Mouse (Mus musculus): Measurements from ENCODE around the gene St8sia2. TPM values are rescaled to one million over a fixed set of nuclear protein-coding genes. Genes with fewer than 3 reads are reported as not detected.

St8sia2 gene
- polyA plus RNA-seq (2016; fragmentation: Nextera tagmentation; extraction: Ambion mirVana) = 45.8 and 51.4 TPM in 2 replicates

DNA sequence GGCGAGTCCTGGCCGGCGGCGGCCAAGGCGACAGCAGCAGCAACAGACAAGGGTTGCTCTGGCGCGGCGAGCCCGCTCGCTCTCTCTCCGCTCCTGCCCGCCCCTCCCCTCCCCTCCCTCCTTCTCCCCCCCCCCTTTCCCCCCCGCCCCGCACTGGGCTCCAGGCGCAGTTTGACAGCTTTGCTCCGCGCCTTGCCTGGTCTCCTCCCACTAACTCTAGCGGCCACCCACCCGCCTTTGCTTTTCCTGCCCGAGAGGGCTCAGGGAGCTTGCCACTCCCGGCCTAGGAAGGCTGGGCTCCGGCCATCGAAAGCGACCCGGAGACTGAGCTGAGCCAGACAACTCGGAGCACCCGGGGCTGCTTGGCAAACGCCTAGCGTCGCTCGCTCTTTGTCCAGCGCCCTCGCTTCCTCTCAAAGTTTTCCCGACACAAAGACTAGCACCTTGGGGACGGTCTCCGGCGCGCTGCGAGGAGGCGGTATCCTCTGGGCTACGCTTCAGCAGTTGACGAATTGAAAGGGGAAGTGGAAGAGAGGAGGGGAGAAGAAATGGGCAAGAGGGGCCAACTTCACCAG, at the start of gene St8sia2:
Gene St8sia2 (minus strand): TSS at position 90 of the 575 bp plus-strand sequence.
- ATAC-seq (ENCODE audit: low FRiP score, low read depth) = peak; percentile 89
- H3K27me3 ChIP-seq = peaks cover 24% of the 10 kb centered on the region
- no peaks in the 10 kb centered on the region for H3K36me3 ChIP-seq
- peaks cover 44% of the 10 kb centered on the region for H3K4me1 ChIP-seq
- H3K4me3 ChIP-seq = peak within 1 kb of the TSS; percentile 94
- peak within 1 kb of the TSS; percentile 97 for H3K27ac ChIP-seq (replicated peaks)
- WGBS = under 1% methylated on average over 32 of the region's 42 CpGs
- H3K9me3 ChIP-seq = no peaks in the 10 kb centered on the region
- H3K4me2 ChIP-seq (replicated peaks) = peak within 1 kb of the TSS; percentile 78
- H3K9ac ChIP-seq (replicated peaks) = peak within 1 kb of the TSS; percentile 97

DNA sequence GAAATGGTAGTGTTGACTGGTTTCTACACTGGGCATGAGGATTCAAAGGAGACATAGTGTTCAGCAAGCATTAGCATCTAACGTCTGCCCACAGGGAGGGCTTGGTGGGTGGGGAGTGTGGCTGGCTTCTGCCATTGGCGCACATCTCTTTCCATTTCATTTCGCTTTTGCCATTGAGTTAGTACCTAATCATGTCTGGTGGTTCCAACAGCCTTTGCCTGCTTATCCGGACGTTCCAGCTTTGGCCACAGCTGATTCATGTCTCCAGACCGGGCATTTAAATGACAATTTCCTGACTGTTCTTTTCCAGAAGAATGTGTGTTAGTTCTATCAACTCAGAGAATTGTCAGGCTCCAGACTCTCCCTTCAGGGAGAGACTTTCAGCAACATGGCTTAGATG, 47.6 kb upstream of the St8sia2 start:
- Histone ChIP-seq H3K27me3 (no peaks in the 10 kb centered on the region), H3K9me3 (no peaks in the 10 kb centered on the region), H3K4me1 (no peaks in the 10 kb centered on the region), H3K9ac (replicated peaks) (no peak overlapping the region), H3K36me3 (no peaks in the 10 kb centered on the region), H3K4me2 (replicated peaks) (no peak overlapping the region), H3K27ac (replicated peaks) (no peak overlapping the region), H3K4me3 (no peak overlapping the region)
- ATAC-seq (ENCODE audit: low FRiP score, low read depth) = no peak
- WGBS = 91% methylated on average over 6 of the region's 6 CpGs

- Histone ChIP-seq H3K4me2 (replicated peaks) (no peak overlapping the region), H3K4me1 (no peaks in the 10 kb centered on the region), H3K36me3 (no peaks in the 10 kb centered on the region), H3K4me3 (no peak overlapping the region), H3K9me3 (no peaks in the 10 kb centered on the region), H3K9ac (replicated peaks) (no peak overlapping the region), H3K27me3 (no peaks in the 10 kb centered on the region), H3K27ac (replicated peaks) (no peak overlapping the region)
- no peak for ATAC-seq (ENCODE audit: low FRiP score, low read depth)
- 94% methylated on average over 3 of the region's 3 CpGs for WGBS
These were observed 46.9 kb upstream of the St8sia2 start for GRCm38 (mm10) chr7:74060306-74060946.

- Histone ChIP-seq H3K27ac (replicated peaks) (no peak overlapping the region), H3K4me1 (no peaks in the 10 kb centered on the region), H3K27me3 (no peaks in the 10 kb centered on the region), H3K4me2 (replicated peaks) (no peak overlapping the region), H3K9ac (replicated peaks) (no peak overlapping the region), H3K9me3 (no peaks in the 10 kb centered on the region), H3K4me3 (no peak overlapping the region), H3K36me3 (no peaks in the 10 kb centered on the region)
- no peak for ATAC-seq (ENCODE audit: low FRiP score, low read depth)
- 86% methylated on average over 3 of the region's 3 CpGs for WGBS
These were observed 46.2 kb upstream of the St8sia2 start for GRCm38 (mm10) chr7:74059684-74060083.

DNA sequence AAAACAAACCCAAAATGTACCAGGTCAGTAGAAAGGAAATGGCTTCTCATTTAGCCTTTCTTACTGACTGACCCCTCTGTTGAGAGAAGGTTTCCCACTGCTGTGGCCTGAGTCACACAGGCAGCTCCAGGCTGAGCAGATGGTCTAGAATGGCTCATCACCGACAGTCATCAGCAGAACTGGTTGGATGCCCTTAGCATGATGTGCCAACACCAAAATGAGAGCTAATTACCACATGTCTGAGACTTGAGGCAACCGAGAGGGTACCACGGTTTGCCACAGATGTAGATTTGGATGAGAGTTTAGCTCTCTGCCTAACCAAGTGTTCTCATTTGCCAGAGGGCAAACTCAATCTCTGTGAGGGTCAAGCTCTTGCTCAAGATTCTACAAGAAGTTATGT, 42.3 kb upstream of the St8sia2 start:
- no peak overlapping the region for H3K4me3 ChIP-seq
- H3K27ac ChIP-seq (replicated peaks) = no peak overlapping the region
- 90% methylated on average over 3 of the region's 3 CpGs for WGBS
- H3K4me1 ChIP-seq = no peaks in the 10 kb centered on the region
- H3K9me3 ChIP-seq = no peaks in the 10 kb centered on the region
- no peak overlapping the region for H3K4me2 ChIP-seq (replicated peaks)
- H3K36me3 ChIP-seq = no peaks in the 10 kb centered on the region
- ATAC-seq (ENCODE audit: low FRiP score, low read depth) = no peak
- no peak overlapping the region for H3K9ac ChIP-seq (replicated peaks)
- no peaks in the 10 kb centered on the region for H3K27me3 ChIP-seq

DNA sequence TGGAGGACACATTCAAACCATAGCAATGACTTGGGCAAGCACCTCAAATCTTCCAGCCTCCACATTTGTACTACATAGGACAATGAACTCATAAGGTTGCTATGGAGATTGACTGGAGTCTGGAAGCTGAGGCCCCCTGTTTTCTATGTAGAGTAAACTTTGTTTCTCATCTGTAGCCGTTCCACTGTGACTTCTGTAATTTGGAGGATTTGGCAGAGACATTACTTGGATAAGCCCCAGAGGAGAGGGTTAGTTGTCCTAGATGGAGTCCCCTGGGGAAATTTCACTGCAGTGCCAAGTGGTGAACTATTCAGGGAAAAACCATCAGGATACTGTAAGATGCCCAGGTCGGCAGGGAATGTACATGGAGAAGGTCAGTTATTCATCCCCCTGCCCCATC, 34.1 kb upstream of the St8sia2 start:
- H3K9ac ChIP-seq (replicated peaks) = no peak overlapping the region
- H3K4me1 ChIP-seq = peaks cover 14% of the 10 kb centered on the region; the same call in 1 of the 2 replicates
- WGBS = 79% methylated on average over 2 of the region's 2 CpGs
- ATAC-seq (ENCODE audit: low FRiP score, low read depth) = no peak
- no peaks in the 10 kb centered on the region for H3K9me3 ChIP-seq
- no peak overlapping the region for H3K4me2 ChIP-seq (replicated peaks)
- peaks cover 15% of the 10 kb centered on the region; the same call in 1 of the 2 replicates for H3K27me3 ChIP-seq
- no peak overlapping the region for H3K27ac ChIP-seq (replicated peaks)
- H3K4me3 ChIP-seq = no peak overlapping the region
- H3K36me3 ChIP-seq = no peaks in the 10 kb centered on the region

DNA sequence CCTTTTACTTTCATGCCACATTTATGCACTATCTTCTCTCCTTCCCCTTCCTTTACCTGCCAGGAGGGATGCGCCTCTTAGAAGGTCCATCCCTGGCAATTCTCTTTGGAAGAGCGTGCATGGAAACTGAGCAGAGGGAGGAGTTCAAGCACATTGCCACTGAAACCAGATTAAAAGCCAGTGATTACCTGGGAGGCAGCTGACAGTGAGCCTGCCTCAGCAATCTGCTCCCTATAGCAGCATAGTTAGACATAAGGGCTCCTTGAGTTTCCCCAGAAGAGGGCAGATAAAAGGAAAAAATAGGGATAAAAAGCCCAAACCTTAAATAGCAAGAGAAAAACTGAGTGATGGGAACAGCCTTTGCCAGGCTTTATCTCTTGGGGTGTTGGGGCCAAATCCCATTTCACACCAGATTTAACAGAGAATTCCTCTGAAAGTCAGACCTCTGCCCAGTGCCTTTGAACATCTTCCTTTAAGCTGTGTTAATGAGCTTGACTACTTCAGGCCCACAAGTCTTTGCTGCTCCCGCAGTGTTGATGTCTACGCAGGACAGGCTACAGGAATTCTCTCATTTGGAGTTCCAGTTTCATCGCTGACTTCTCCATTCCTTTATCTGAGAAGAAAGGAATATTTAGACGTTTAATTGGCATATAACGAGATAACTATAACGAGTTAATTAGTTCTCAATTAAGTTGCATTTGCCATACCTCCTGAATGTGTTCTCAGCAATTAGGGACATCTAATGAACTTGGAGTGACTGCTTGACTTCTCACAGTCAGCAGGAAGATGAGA, 31.9 kb upstream of the St8sia2 start:
- H3K36me3 ChIP-seq = no peaks in the 10 kb centered on the region
- H3K4me2 ChIP-seq (replicated peaks) = no peak overlapping the region
- no peak overlapping the region for H3K4me3 ChIP-seq
- H3K9me3 ChIP-seq = no peaks in the 10 kb centered on the region
- no peak overlapping the region for H3K9ac ChIP-seq (replicated peaks)
- H3K27me3 ChIP-seq = peaks cover 16% of the 10 kb centered on the region; the same call in 1 of the 2 replicates
- WGBS = 47% methylated on average over 8 of the region's 8 CpGs
- no peak for ATAC-seq (ENCODE audit: low FRiP score, low read depth)
- no peak overlapping the region for H3K27ac ChIP-seq (replicated peaks)
- H3K4me1 ChIP-seq = peaks cover 14% of the 10 kb centered on the region; the same call in 1 of the 2 replicates

GRCm38 (mm10) chr7:74043562-74044138, 30.2 kb upstream of the St8sia2 start:
- H3K9ac ChIP-seq (replicated peaks) = no peak overlapping the region
- H3K4me3 ChIP-seq = no peak overlapping the region
- H3K9me3 ChIP-seq = no peaks in the 10 kb centered on the region
- no peak overlapping the region for H3K4me2 ChIP-seq (replicated peaks)
- H3K27ac ChIP-seq (replicated peaks) = no peak overlapping the region
- peaks cover 14% of the 10 kb centered on the region; the same call in 1 of the 2 replicates for H3K4me1 ChIP-seq
- WGBS = 58% methylated on average over 13 of the region's 13 CpGs
- no peak for ATAC-seq (ENCODE audit: low FRiP score, low read depth)
- H3K27me3 ChIP-seq = peaks cover 16% of the 10 kb centered on the region; the same call in 1 of the 2 replicates
- H3K36me3 ChIP-seq = no peaks in the 10 kb centered on the region

- 0 out of 2 replicates have a peak, but pooled peaks cover 3% of the 10 kb centered on the region for H3K27me3 ChIP-seq
- no peak overlapping the region for H3K4me3 ChIP-seq
- H3K27ac ChIP-seq (replicated peaks) = no peak overlapping the region
- ATAC-seq (ENCODE audit: low FRiP score, low read depth) = 0 out of 2 replicates have a peak, but pooled peaks have one; percentile 54
- H3K9ac ChIP-seq (replicated peaks) = no peak overlapping the region
- no peaks in the 10 kb centered on the region for H3K9me3 ChIP-seq
- H3K4me1 ChIP-seq = no peaks in the 10 kb centered on the region
- H3K4me2 ChIP-seq (replicated peaks) = no peak overlapping the region
- H3K36me3 ChIP-seq = no peaks in the 10 kb centered on the region
- WGBS = 13% methylated on average over 5 of the region's 5 CpGs
These were observed 11.5 kb upstream of the St8sia2 start for GRCm38 (mm10) chr7:74025007-74025406.

- H3K27ac ChIP-seq (replicated peaks) = no peak overlapping the region
- ATAC-seq (ENCODE audit: low FRiP score, low read depth) = no peak
- 55% methylated on average over 3 of the region's 3 CpGs for WGBS
These were observed 10.7 kb upstream of the St8sia2 start for GRCm38 (mm10) chr7:74024171-74024570.

DNA sequence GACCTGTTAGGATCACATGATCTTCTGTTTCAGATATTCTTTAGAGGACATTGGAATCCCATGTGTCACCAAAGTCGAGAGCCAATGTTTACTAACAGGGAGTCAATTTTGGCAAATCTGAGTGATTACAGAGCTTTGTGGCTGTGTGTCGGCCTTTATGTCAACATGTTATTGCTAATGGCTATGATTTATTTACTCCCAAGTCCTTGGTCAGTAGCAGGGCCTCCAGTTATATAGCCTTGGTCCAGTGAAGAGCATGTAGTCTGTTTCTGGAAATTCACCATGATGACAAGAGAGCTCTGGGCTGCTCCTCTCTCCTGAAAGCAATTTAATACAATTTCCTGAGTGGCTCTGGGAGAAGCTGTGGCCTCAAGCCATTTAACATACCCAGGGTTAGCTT, 9.1 kb upstream of the St8sia2 start:
- H3K4me3 ChIP-seq = no peak overlapping the region
- no peak for ATAC-seq (ENCODE audit: low FRiP score, low read depth)
- H3K9ac ChIP-seq (replicated peaks) = no peak overlapping the region
- H3K27ac ChIP-seq (replicated peaks) = no peak overlapping the region
- 0 out of 2 replicates have a peak, but pooled peaks cover 6% of the 10 kb centered on the region for H3K27me3 ChIP-seq
- H3K4me2 ChIP-seq (replicated peaks) = no peak overlapping the region
- H3K9me3 ChIP-seq = no peaks in the 10 kb centered on the region
- no peaks in the 10 kb centered on the region for H3K36me3 ChIP-seq
- H3K4me1 ChIP-seq = no peaks in the 10 kb centered on the region
- whole genome bisulfite sequencing = 82% methylated on average over 2 of the region's 2 CpGs

More at GRCm38 (mm10) chr7:74024171-74024570, 10.7 kb upstream of the St8sia2 start:
- no peak overlapping the region for H3K4me2 ChIP-seq (replicated peaks)
- no peaks in the 10 kb centered on the region for H3K9me3 ChIP-seq
- no peaks in the 10 kb centered on the region for H3K4me1 ChIP-seq
- H3K27me3 ChIP-seq = 0 out of 2 replicates have a peak, but pooled peaks cover 6% of the 10 kb centered on the region
- no peak overlapping the region for H3K4me3 ChIP-seq
- no peaks in the 10 kb centered on the region for H3K36me3 ChIP-seq
- no peak overlapping the region for H3K9ac ChIP-seq (replicated peaks)

Measured in midbrain, embryonic 12.5 days (tissue).